Mouse (Mus musculus) hindbrain, embryonic 12.5 days (tissue): ENCODE measurements around the gene Sh2b2. TPM values are rescaled to one million over a fixed set of nuclear protein-coding genes. Genes with fewer than 3 reads are reported as not detected.

Experiments
- ATAC-seq: fragments of 200-750 bp; cut with Nextera tagmentation; 2 replicates; pipeline ENCODE4 v1.8.0; 2017; ENCODE audit warnings: moderate TSS enrichment; ENCODE audit not compliant: low FRiP score
- H3K27ac ChIP-seq: fragments of 300-500 bp; sonication (generic); 2 replicates; pipeline ENCODE4 v1.5.1; 2016; ENCODE audit warnings: mild to moderate bottlenecking
- H3K27me3 ChIP-seq: fragments of 300-500 bp; sonication (generic); 2 replicates; pipeline ENCODE4 v1.6.1; 2016; ENCODE audit warnings: mild to moderate bottlenecking
- H3K36me3 ChIP-seq: fragments of 300-500 bp; sonication (generic); 2 replicates; pipeline ENCODE4 v1.6.1; 2016; ENCODE audit warnings: mild to moderate bottlenecking
- H3K4me1 ChIP-seq: fragments of 300-500 bp; sonication (generic); 2 replicates; pipeline ENCODE4 v1.6.1; 2016
- H3K4me2 ChIP-seq: fragments of 300-500 bp; sonication (generic); replicated peaks from 2 replicates; pipeline ENCODE4 v1.6.1; 2016; ENCODE audit warnings: mild to moderate bottlenecking
- H3K4me3 ChIP-seq: fragments of 300-500 bp; sonication (generic); 2 replicates; pipeline ENCODE4 v1.5.1; 2016; ENCODE audit warnings: mild to moderate bottlenecking
- H3K9ac ChIP-seq: fragments of 300-500 bp; sonication (generic); 2 replicates; pipeline ENCODE4 v1.6.1; 2016; ENCODE audit warnings: mild to moderate bottlenecking, moderate library complexity
- H3K9me3 ChIP-seq: fragments of 300-500 bp; sonication (generic); replicated peaks from 2 replicates; pipeline ENCODE4 v1.6.1; 2016; ENCODE audit warnings: mild to moderate bottlenecking
- WGBS: fragments of 180-500 bp; shearing (Covaris S2); methylation state at CpG from one replicate; pipeline ENCODE4 v1.1.7; 2016; 5-methylcytosine and 5-hydroxymethylcytosine counted together
- polyA plus RNA-seq: library from polyadenylated mRNA; unstranded; fragments of >200 nt; fragmentation: Nextera tagmentation; extraction: Ambion mirVana; gene quantifications from 2 replicates; pipeline ENCODE4 v1.2.1, GENCODE M21; 2016

Gene Sh2b2
- polyA plus RNA-seq, 1 experiment from 2014 or later: 20.3 TPM

- H3K9me3 ChIP-seq: peaks cover 8% of the 10 kb centered on the region; the same call in 1 of the 2 replicates
- H3K27ac ChIP-seq: peak overlapping the region; percentile 76; the same call in 1 of the 2 replicates
- peak overlapping the region; percentile 90 for H3K4me2 ChIP-seq
- peaks cover 10% of the 10 kb centered on the region; the same call in 1 of the 2 replicates for H3K36me3 ChIP-seq
- no peak for ATAC-seq
- peaks cover 21% of the 10 kb centered on the region for H3K4me1 ChIP-seq
- peaks cover 10% of the 10 kb centered on the region for H3K27me3 ChIP-seq
- WGBS: 40% methylated on average over 17 of the region's 17 CpGs
- H3K4me3 ChIP-seq: peak overlapping the region; percentile 63
- H3K9ac ChIP-seq: peak overlapping the region; percentile 79; the same call in 1 of the 2 replicates
Observed at GRCm38 (mm10) chr5:136171363-136172341, 74.7 kb downstream of the Sh2b2 start.

GRCm38 (mm10) chr5:136170512-136171362 lies 75.6 kb downstream of the Sh2b2 start, which contains the start of gene Orai2:
Gene Orai2, minus strand, starts transcription at chr5:136170713.
- Histone ChIP-seq H3K27ac (peak within 1 kb of the TSS; percentile 76), H3K36me3 (peaks cover 10% of the 10 kb centered on the region; the same call in 1 of the 2 replicates), H3K4me2 (peak within 1 kb of the TSS; percentile 90), H3K4me3 (peak within 1 kb of the TSS; percentile 63), H3K27me3 (peaks cover 10% of the 10 kb centered on the region), H3K4me1 (peaks cover 21% of the 10 kb centered on the region), H3K9me3 (peaks cover 8% of the 10 kb centered on the region; the same call in 1 of the 2 replicates), H3K9ac (peak within 1 kb of the TSS; percentile 79)
- ATAC-seq: peak; percentile 87
- 8% methylated on average over 41 of the region's 49 CpGs for WGBS

GRCm38 (mm10) chr5:136169626-136170511 lies 76.5 kb downstream of the Sh2b2 start:
- Histone ChIP-seq H3K27ac (peak overlapping the region; percentile 76), H3K36me3 (peaks cover 10% of the 10 kb centered on the region; the same call in 1 of the 2 replicates), H3K4me3 (peak overlapping the region; percentile 63), H3K4me2 (peak overlapping the region; percentile 90), H3K4me1 (peaks cover 21% of the 10 kb centered on the region), H3K27me3 (peaks cover 10% of the 10 kb centered on the region), H3K9ac (peak overlapping the region; percentile 79), H3K9me3 (peaks cover 8% of the 10 kb centered on the region; the same call in 1 of the 2 replicates)
- ATAC-seq: peak; percentile 76; the same call in 1 of the 2 replicates
- 14% methylated on average over 15 of the region's 15 CpGs for WGBS

Other genes with a start within 250 kb of the Sh2b2 start
- 0.05 TPM in 1 of 2 replicates, not detected in the other for gene Upk3b, start 208.1 kb downstream of the Sh2b2 start, polyA plus RNA-seq
- 1.5 and 2.0 TPM in 2 replicates for gene Upk3bl, start 192.1 kb downstream of the Sh2b2 start, polyA plus RNA-seq
- 12.5 and 13.1 TPM in 2 replicates for gene Rasa4, start 162.6 kb downstream of the Sh2b2 start, polyA plus RNA-seq
- gene Polr2j, start 129.9 kb downstream of the Sh2b2 start, polyA plus RNA-seq: 187 and 217 TPM in 2 replicates
- gene Lrwd1, start 110.5 kb downstream of the Sh2b2 start, polyA plus RNA-seq: 34.5 and 36.6 TPM in 2 replicates
- 23.0 and 23.3 TPM in 2 replicates for gene Alkbh4, start 110.4 kb downstream of the Sh2b2 start, polyA plus RNA-seq
- 19.0 and 21.3 TPM in 2 replicates for gene Orai2, start 75.8 kb downstream of the Sh2b2 start, polyA plus RNA-seq
- 62.9 and 71.2 TPM in 2 replicates for gene Prkrip1, start 47.6 kb downstream of the Sh2b2 start, polyA plus RNA-seq